Mouse (Mus musculus): ENCODE measurements around the gene Mybpc2. TPM values are rescaled to one million over a fixed set of nuclear protein-coding genes. Genes with fewer than 3 reads are reported as not detected.

Mybpc2 gene
- polyA plus RNA-seq, 1 experiment from 2014 or later: 0.10 TPM

- 0 out of 2 replicates have a peak overlapping the region, but pooled peaks have one; percentile 68 for H3K4me3 ChIP-seq
- no peaks in the 10 kb centered on the region for H3K9me3 ChIP-seq
- H3K27ac ChIP-seq: peak overlapping the region; percentile 91
- 88% methylated on average over 16 of the region's 16 CpGs for WGBS
- peaks cover 93% of the 10 kb centered on the region for H3K4me1 ChIP-seq (replicated peaks)
- 0 out of 2 replicates have a peak, but pooled peaks cover 4% of the 10 kb centered on the region for H3K36me3 ChIP-seq
- no peak for DNase-seq (ENCODE audit: low spot score)
- peaks cover 13% of the 10 kb centered on the region; the same call in 1 of the 2 replicates for H3K27me3 ChIP-seq (ENCODE audit: insufficient read depth, poor library complexity, severe bottlenecking)
Measured at GRCm38 (mm10) chr7:44469677-44470675, 54.5 kb downstream of the Mybpc2 start.

- Histone ChIP-seq H3K9me3 (no peaks in the 10 kb centered on the region), H3K36me3 (peaks cover 9% of the 10 kb centered on the region; the same call in 1 of the 2 replicates), H3K27ac (peak overlapping the region; percentile 91), H3K4me1 (replicated peaks) (peaks cover 93% of the 10 kb centered on the region), H3K4me3 (peak overlapping the region; percentile 68), H3K27me3 (ENCODE audit: insufficient read depth, poor library complexity, severe bottlenecking) (peaks cover 14% of the 10 kb centered on the region)
- 67% methylated on average over 15 of the region's 15 CpGs for WGBS
- DNase-seq (ENCODE audit: low spot score): no peak
Measured at GRCm38 (mm10) chr7:44468644-44469285, 55.7 kb downstream of the Mybpc2 start.

- H3K27ac ChIP-seq: peak within 1 kb of the TSS; percentile 91
- H3K4me1 ChIP-seq (replicated peaks): peaks cover 89% of the 10 kb centered on the region
- H3K9me3 ChIP-seq: no peaks in the 10 kb centered on the region
- peak; percentile 95 for DNase-seq (ENCODE audit: low spot score)
- peaks cover 17% of the 10 kb centered on the region for H3K36me3 ChIP-seq
- peak within 1 kb of the TSS; percentile 68 for H3K4me3 ChIP-seq
- peaks cover 17% of the 10 kb centered on the region for H3K27me3 ChIP-seq (ENCODE audit: insufficient read depth, poor library complexity, severe bottlenecking)
- under 1% methylated on average over 42 of the region's 42 CpGs for WGBS
Measured at GRCm38 (mm10) chr7:44467811-44468411, 56.5 kb downstream of the Mybpc2 start, which contains the start of gene Josd2. TSS of gene Josd2 (plus strand) at chr7:44467980.

- H3K4me3 ChIP-seq: peak overlapping the region; percentile 68; the same call in 1 of the 2 replicates
- 82% methylated on average over 16 of the region's 16 CpGs for WGBS
- H3K9me3 ChIP-seq: no peaks in the 10 kb centered on the region
- H3K27ac ChIP-seq: peak overlapping the region; percentile 91
- H3K36me3 ChIP-seq: peaks cover 27% of the 10 kb centered on the region
- peaks cover 88% of the 10 kb centered on the region for H3K4me1 ChIP-seq (replicated peaks)
- DNase-seq (ENCODE audit: low spot score): no peak
- H3K27me3 ChIP-seq (ENCODE audit: insufficient read depth, poor library complexity, severe bottlenecking): peaks cover 27% of the 10 kb centered on the region
Measured at GRCm38 (mm10) chr7:44466888-44467311, 57.6 kb downstream of the Mybpc2 start.

GRCm38 (mm10) chr7:44466006-44466887 lies 58.2 kb downstream of the Mybpc2 start:
- Histone ChIP-seq H3K4me1 (replicated peaks) (peaks cover 88% of the 10 kb centered on the region), H3K4me3 (no peak overlapping the region; the same call in 1 of the 2 replicates), H3K36me3 (peaks cover 34% of the 10 kb centered on the region), H3K27me3 (ENCODE audit: insufficient read depth, poor library complexity, severe bottlenecking) (peaks cover 33% of the 10 kb centered on the region), H3K27ac (peak overlapping the region; percentile 91), H3K9me3 (no peaks in the 10 kb centered on the region)
- 81% methylated on average over 10 of the region's 10 CpGs for WGBS
- no peak for DNase-seq (ENCODE audit: low spot score)

- no peak for DNase-seq (ENCODE audit: low spot score)
- Histone ChIP-seq H3K27me3 (ENCODE audit: insufficient read depth, poor library complexity, severe bottlenecking) (peaks cover 45% of the 10 kb centered on the region), H3K4me3 (no peak within 1 kb of the TSS), H3K9me3 (no peaks in the 10 kb centered on the region), H3K36me3 (peaks cover 42% of the 10 kb centered on the region), H3K27ac (peak within 1 kb of the TSS; percentile 13), H3K4me1 (replicated peaks) (peaks cover 77% of the 10 kb centered on the region)
- WGBS: 43% methylated on average over 2 of the region's 2 CpGs
Measured at GRCm38 (mm10) chr7:44465111-44465510, 59.3 kb downstream of the Mybpc2 start, which contains the start of gene Aspdh. TSS of gene Aspdh (plus strand) at chr7:44465391.

GRCm38 (mm10) chr7:44464511-44464910 lies 59.9 kb downstream of the Mybpc2 start:
- H3K4me1 ChIP-seq (replicated peaks): peaks cover 71% of the 10 kb centered on the region
- H3K9me3 ChIP-seq: no peaks in the 10 kb centered on the region
- H3K27me3 ChIP-seq (ENCODE audit: insufficient read depth, poor library complexity, severe bottlenecking): peaks cover 51% of the 10 kb centered on the region
- 32% methylated on average over 4 of the region's 4 CpGs for WGBS
- H3K36me3 ChIP-seq: peaks cover 48% of the 10 kb centered on the region
- DNase-seq (ENCODE audit: low spot score): no peak
- H3K4me3 ChIP-seq: no peak overlapping the region
- H3K27ac ChIP-seq: no peak overlapping the region

GRCm38 (mm10) chr7:44463556-44464225 lies 60.8 kb downstream of the Mybpc2 start:
- Histone ChIP-seq H3K36me3 (peaks cover 56% of the 10 kb centered on the region), H3K4me1 (replicated peaks) (peaks cover 63% of the 10 kb centered on the region), H3K27ac (no peak overlapping the region), H3K9me3 (no peaks in the 10 kb centered on the region), H3K4me3 (no peak overlapping the region), H3K27me3 (ENCODE audit: insufficient read depth, poor library complexity, severe bottlenecking) (peaks cover 58% of the 10 kb centered on the region)
- no peak for DNase-seq (ENCODE audit: low spot score)
- WGBS: 92% methylated on average over 10 of the region's 10 CpGs

GRCm38 (mm10) chr7:44463056-44463425 lies 61.4 kb downstream of the Mybpc2 start:
- H3K27ac ChIP-seq: no peak overlapping the region
- DNase-seq (ENCODE audit: low spot score): no peak
- peaks cover 56% of the 10 kb centered on the region for H3K4me1 ChIP-seq (replicated peaks)
- peaks cover 59% of the 10 kb centered on the region for H3K27me3 ChIP-seq (ENCODE audit: insufficient read depth, poor library complexity, severe bottlenecking)
- H3K4me3 ChIP-seq: peak overlapping the region; percentile 38; the same call in 1 of the 2 replicates
- WGBS: 36% methylated on average over 8 of the region's 8 CpGs
- no peaks in the 10 kb centered on the region for H3K9me3 ChIP-seq
- H3K36me3 ChIP-seq: peaks cover 62% of the 10 kb centered on the region

- WGBS: 24% methylated on average over 77 of the region's 77 CpGs
- Histone ChIP-seq H3K4me3 (peak overlapping the region; percentile 38), H3K27ac (0 out of 2 replicates have a peak overlapping the region, but pooled peaks have one; percentile 46), H3K9me3 (no peaks in the 10 kb centered on the region), H3K4me1 (replicated peaks) (peaks cover 54% of the 10 kb centered on the region), H3K27me3 (ENCODE audit: insufficient read depth, poor library complexity, severe bottlenecking) (peaks cover 59% of the 10 kb centered on the region), H3K36me3 (peaks cover 68% of the 10 kb centered on the region)
- peak; percentile 77 for DNase-seq (ENCODE audit: low spot score)
Measured at GRCm38 (mm10) chr7:44462218-44463055, 62.0 kb downstream of the Mybpc2 start.
